Mouse (Mus musculus) C2C12 (cell line): ENCODE results near the gene Plch1.

Source experiments
- CEBPB ChIP-seq: IDR thresholded peaks from one replicate; pipeline ENCODE4 v1.6.1; 2011; ENCODE audit warnings: low read depth, mild to moderate bottlenecking, control low read depth, moderate library complexity
- CTCF ChIP-seq: IDR thresholded peaks from one replicate; pipeline ENCODE4 v1.5.1; 2011; ENCODE audit not compliant: control insufficient read depth, insufficient read depth, insufficient read length
- MAX ChIP-seq: IDR thresholded peaks from one replicate; pipeline ENCODE4 v1.6.1; 2011; ENCODE audit warnings: mild to moderate bottlenecking, control low read depth
- MYOD1 ChIP-seq: IDR thresholded peaks from one replicate; pipeline ENCODE4 v1.6.1; 2011; ENCODE audit warnings: low read depth; ENCODE audit not compliant: control insufficient read depth, insufficient read length
- MYOG ChIP-seq: IDR thresholded peaks from one replicate; pipeline ENCODE4 v1.6.1; 2011; ENCODE audit not compliant: control insufficient read depth, insufficient read length; ENCODE audit errors: extremely low read depth
- USF1 ChIP-seq: IDR thresholded peaks from one replicate; pipeline ENCODE4 v1.6.1; 2011; ENCODE audit warnings: low read depth, mild to moderate bottlenecking, control low read depth, moderate library complexity

DNA sequence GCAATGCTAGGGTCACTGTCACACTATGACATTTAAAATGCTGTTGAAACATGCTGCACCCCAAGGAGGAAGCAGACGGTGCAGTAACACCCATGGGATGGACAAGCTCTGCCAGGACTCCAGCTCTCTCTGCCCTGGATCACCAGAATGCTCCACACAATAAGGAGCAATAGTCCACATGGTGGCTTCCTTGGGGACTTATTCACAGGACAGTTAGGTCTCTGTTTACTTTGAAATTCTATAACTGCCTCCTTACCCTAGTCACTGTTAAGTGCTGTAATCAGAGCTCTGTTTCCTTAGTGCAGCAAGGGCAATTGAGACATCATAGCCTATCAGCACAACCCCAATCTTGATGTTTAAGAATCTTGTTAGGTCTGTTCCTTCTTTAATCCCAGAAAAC, 92.4 kb downstream of the Plch1 start:
- TF ChIP-seq CTCF, result no peak
- TF ChIP-seq CEBPB, result no peak
- no peak for TF ChIP-seq MAX
- TF ChIP-seq MYOD1, result no peak
- TF ChIP-seq USF1, result no peak
- TF ChIP-seq MYOG, result no peak
